Mouse (Mus musculus) midbrain, embryonic 14.5 days (tissue): ENCODE results near the gene Gm17324. TPM values are rescaled to one million over a fixed set of nuclear protein-coding genes. Genes with fewer than 3 reads are reported as not detected.
A peak's percentile ranks its signal among the peaks of the same experiment; 100 is the strongest.

Source experiments
- ATAC-seq: fragments of 200-750 bp; cut with Nextera tagmentation; 2 replicates; pipeline ENCODE4 v1.8.0; 2017; ENCODE audit warnings: moderate number of reproducible peaks, moderate library complexity; ENCODE audit not compliant: low FRiP score, low TSS enrichment
- DNase-seq: peaks from one replicate; pipeline ENCODE4 v3.0.0-alpha.2; 2015
- H3K27ac ChIP-seq: fragments of 300-500 bp; sonication (generic); replicated peaks from 2 replicates; pipeline ENCODE4 v1.5.1; 2014; ENCODE audit warnings: mild to moderate bottlenecking, low read depth, low read length, moderate library complexity
- H3K27me3 ChIP-seq: fragments of 300-500 bp; sonication (generic); 2 replicates; pipeline ENCODE4 v1.6.1; 2014; ENCODE audit warnings: low read length, control low read depth, mixed read lengths; ENCODE audit not compliant: control insufficient read depth, insufficient read depth
- H3K36me3 ChIP-seq: fragments of 300-500 bp; sonication (generic); 2 replicates; pipeline ENCODE4 v1.6.1; 2014; ENCODE audit warnings: low read length, control low read depth; ENCODE audit not compliant: control insufficient read depth, insufficient read depth
- H3K4me1 ChIP-seq: fragments of 300-500 bp; sonication (generic); 2 replicates; pipeline ENCODE4 v1.6.1; 2014; ENCODE audit warnings: mild to moderate bottlenecking, antibody characterized with exemption, low read length, control low read depth; ENCODE audit not compliant: control insufficient read depth, insufficient read depth
- H3K4me2 ChIP-seq: fragments of 300-500 bp; sonication (generic); 2 replicates; pipeline ENCODE4 v1.6.1; 2014; ENCODE audit warnings: mild to moderate bottlenecking, low read length, moderate library complexity
- H3K4me3 ChIP-seq: fragments of 300-500 bp; sonication (generic); replicated peaks from 2 replicates; pipeline ENCODE4 v1.5.1; 2014; ENCODE audit warnings: low read depth, low read length
- H3K9ac ChIP-seq: fragments of 300-500 bp; sonication (generic); replicated peaks from 2 replicates; pipeline ENCODE4 v1.6.1; 2014; ENCODE audit warnings: mild to moderate bottlenecking, low read length, moderate library complexity
- H3K9me3 ChIP-seq: fragments of 300-500 bp; sonication (generic); 2 replicates; pipeline ENCODE4 v1.6.1; 2016; ENCODE audit warnings: low read length, control low read depth, mixed read lengths; ENCODE audit not compliant: control insufficient read depth
- WGBS: fragments of 180-500 bp; shearing (Covaris S2); extraction: QIAGEN DNeasy Blood & Tissue Kit; methylation state at CpG from one replicate; pipeline ENCODE4 v1.1.7; 2014; 5-methylcytosine and 5-hydroxymethylcytosine counted together
- microRNA-seq: library from miRNA; unstranded; fragments of <30 nt; microRNA quantifications from one replicate; pipeline ENCODE4, GENCODE M21; 2016
- polyA plus RNA-seq: library from polyadenylated mRNA; unstranded; fragments of >200 nt; fragmentation: Nextera tagmentation; extraction: Ambion mirVana; gene quantifications from 2 replicates; pipeline ENCODE4 v1.2.1, GENCODE M21; 2014

Gene Gm17324
- polyA plus RNA-seq, 1 experiment from 2014 or later: 0.92 TPM

- no peaks in the 10 kb centered on the region for H3K36me3 ChIP-seq
- no peak overlapping the region for H3K27ac ChIP-seq
- peak overlapping the region; percentile 31; the same call in 1 of the 2 replicates for H3K9ac ChIP-seq
- H3K4me1 ChIP-seq: no peaks in the 10 kb centered on the region
- peak overlapping the region; percentile 52 for H3K4me2 ChIP-seq
- peak; percentile 46; the same call in 1 of the 2 replicates for ATAC-seq
- H3K4me3 ChIP-seq: peak overlapping the region; percentile 28
- peak; percentile 24 for DNase-seq
- no peaks in the 10 kb centered on the region for H3K9me3 ChIP-seq
- WGBS: 33% methylated on average over 27 of the region's 27 CpGs
- H3K27me3 ChIP-seq: no peaks in the 10 kb centered on the region
These were observed 21.2 kb downstream of the Gm17324 start for GRCm38 (mm10) chr9:78427362-78427781.

- Histone ChIP-seq H3K27me3 (peaks cover 13% of the 10 kb centered on the region), H3K4me1 (no peaks in the 10 kb centered on the region), H3K4me2 (no peak overlapping the region), H3K27ac (no peak overlapping the region), H3K9me3 (no peaks in the 10 kb centered on the region), H3K4me3 (no peak overlapping the region), H3K36me3 (no peaks in the 10 kb centered on the region), H3K9ac (no peak overlapping the region)
- DNase-seq (no peak), ATAC-seq (no peak)
- 95% methylated on average over 7 of the region's 7 CpGs for WGBS
These were observed 47.0 kb downstream of the Gm17324 start for GRCm38 (mm10) chr9:78401596-78401995.

DNA sequence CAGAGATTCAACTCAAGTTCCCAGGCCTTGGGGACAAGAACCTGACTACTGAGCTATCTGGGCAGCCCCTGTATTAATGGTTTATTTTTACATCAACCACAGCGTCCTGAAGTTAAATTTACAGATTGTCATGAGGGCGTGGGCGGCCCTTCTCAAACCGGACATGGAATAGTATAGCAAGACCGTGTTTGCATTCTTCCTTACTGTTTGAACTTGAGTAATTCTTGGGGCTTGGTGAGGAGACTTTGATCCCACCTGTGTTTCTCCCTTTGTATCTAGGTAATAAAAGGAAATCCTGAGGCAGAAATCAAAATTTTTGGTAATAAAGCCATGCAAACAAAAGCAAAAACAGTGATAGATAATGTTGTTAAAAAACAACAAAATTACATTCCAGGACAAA, 48.0 kb downstream of the Gm17324 start:
- Histone ChIP-seq H3K9ac (no peak overlapping the region), H3K36me3 (no peaks in the 10 kb centered on the region), H3K27ac (no peak overlapping the region), H3K9me3 (no peaks in the 10 kb centered on the region), H3K4me3 (no peak overlapping the region), H3K27me3 (peaks cover 23% of the 10 kb centered on the region), H3K4me1 (peaks cover 4% of the 10 kb centered on the region; the same call in 1 of the 2 replicates), H3K4me2 (no peak overlapping the region)
- DNase-seq (no peak), ATAC-seq (no peak)
- 95% methylated on average over 5 of the region's 5 CpGs for WGBS

Small RNA genes lying within 50 kb of the gene (microRNA-seq; reads per million reads assigned to microRNA genes)
- gene Gm26377: not detected

Other genes with a start within 250 kb of the Gm17324 start
- gene Gsta1, start 218.1 kb downstream of the Gm17324 start, polyA plus RNA-seq: not detected in 2 replicates
- gene Gm3776, start 191.7 kb downstream of the Gm17324 start, polyA plus RNA-seq: not detected in 2 replicates
- gene Gm10639, start 158.9 kb downstream of the Gm17324 start, polyA plus RNA-seq: not detected in 2 replicates
- gene Omt2a, start 134.0 kb downstream of the Gm17324 start, polyA plus RNA-seq: not detected in 2 replicates
- gene Omt2b, start 121.2 kb downstream of the Gm17324 start, polyA plus RNA-seq: not detected in 2 replicates
- not detected in 2 replicates for gene Gsta2, start 93.0 kb downstream of the Gm17324 start, polyA plus RNA-seq
- gene Dppa5a, start 80.6 kb downstream of the Gm17324 start, polyA plus RNA-seq: 5.1 and 5.9 TPM in 2 replicates
- gene Ooep, start 70.1 kb downstream of the Gm17324 start, polyA plus RNA-seq: 6.6 and 6.8 TPM in 2 replicates
- gene Ddx43, start 53.0 kb downstream of the Gm17324 start, polyA plus RNA-seq: 0.35 and 0.53 TPM in 2 replicates
- gene Cgas, start 5.5 kb downstream of the Gm17324 start, polyA plus RNA-seq: 0.28 and 0.58 TPM in 2 replicates
- gene Mto1, start 578 bp downstream of the Gm17324 start, polyA plus RNA-seq: 22.3 and 27.4 TPM in 2 replicates
- gene Eef1a1, start 40.4 kb upstream of the Gm17324 start, polyA plus RNA-seq: 3,788 and 4,401 TPM in 2 replicates
- 13.7 and 16.9 TPM in 2 replicates for gene Slc17a5, start 139.3 kb upstream of the Gm17324 start, polyA plus RNA-seq
- 0.97 and 1.8 TPM in 2 replicates for gene Cd109, start 166.8 kb upstream of the Gm17324 start, polyA plus RNA-seq